Mouse (Mus musculus) kidney, embryonic 14.5 days (tissue): ENCODE data around the gene E030018B13Rik. TPM values are rescaled to one million over a fixed set of nuclear protein-coding genes. Genes with fewer than 3 reads are reported as not detected.
A peak's percentile ranks its signal among the peaks of the same experiment; 100 is the strongest.

ENCODE experiments used
- ATAC-seq: fragments of 200-750 bp; cut with Nextera tagmentation; 2 replicates; pipeline ENCODE4 v1.8.0; 2017; ENCODE audit warnings: moderate number of reproducible peaks, mild to moderate bottlenecking, moderate TSS enrichment, moderate library complexity; ENCODE audit not compliant: low FRiP score, low TSS enrichment
- H3K27ac ChIP-seq: fragments of 300-500 bp; sonication (generic); 2 replicates; pipeline ENCODE4 v1.5.1; 2014; ENCODE audit warnings: low read depth, mild to moderate bottlenecking, low read length, moderate library complexity, mixed read lengths
- H3K27me3 ChIP-seq: fragments of 300-500 bp; sonication (generic); 2 replicates; pipeline ENCODE4 v1.6.1; 2014; ENCODE audit warnings: mild to moderate bottlenecking, low read length; ENCODE audit not compliant: control insufficient read depth, insufficient read depth
- H3K36me3 ChIP-seq: fragments of 300-500 bp; sonication (generic); 2 replicates; pipeline ENCODE4 v1.6.1; 2014; ENCODE audit warnings: low read length, mixed read lengths; ENCODE audit not compliant: control insufficient read depth, insufficient read depth
- H3K4me1 ChIP-seq: fragments of 300-500 bp; sonication (generic); 2 replicates; pipeline ENCODE4 v1.6.1; 2014; ENCODE audit warnings: low read length, mixed read lengths; ENCODE audit not compliant: control insufficient read depth, insufficient read depth
- H3K4me2 ChIP-seq: fragments of 300-500 bp; sonication (generic); replicated peaks from 2 replicates; pipeline ENCODE4 v1.6.1; 2014; ENCODE audit warnings: low read depth, mild to moderate bottlenecking, low read length
- H3K4me3 ChIP-seq: fragments of 300-500 bp; sonication (generic); 2 replicates; pipeline ENCODE4 v1.5.1; 2014; ENCODE audit warnings: mild to moderate bottlenecking, low read length
- H3K9ac ChIP-seq: fragments of 300-500 bp; sonication (generic); 2 replicates; pipeline ENCODE4 v1.6.1; 2014; ENCODE audit warnings: low read depth, mild to moderate bottlenecking, low read length, moderate library complexity
- H3K9me3 ChIP-seq: fragments of 300-500 bp; sonication (generic); 2 replicates; pipeline ENCODE4 v1.6.1; 2016; ENCODE audit warnings: low read length; ENCODE audit not compliant: control insufficient read depth
- WGBS: fragments of 180-500 bp; shearing (Covaris S2); extraction: QIAGEN DNeasy Blood & Tissue Kit; methylation state at CpG from one replicate; pipeline ENCODE4 v1.1.7; 2014; 5-methylcytosine and 5-hydroxymethylcytosine counted together
- polyA plus RNA-seq: library from polyadenylated mRNA; unstranded; fragments of >200 nt; fragmentation: Nextera tagmentation; extraction: Ambion mirVana; gene quantifications from 2 replicates; pipeline ENCODE4 v1.2.1, GENCODE M21; 2014

Gene E030018B13Rik
- polyA plus RNA-seq, 1 experiment from 2014 or later = 0.35 TPM

DNA sequence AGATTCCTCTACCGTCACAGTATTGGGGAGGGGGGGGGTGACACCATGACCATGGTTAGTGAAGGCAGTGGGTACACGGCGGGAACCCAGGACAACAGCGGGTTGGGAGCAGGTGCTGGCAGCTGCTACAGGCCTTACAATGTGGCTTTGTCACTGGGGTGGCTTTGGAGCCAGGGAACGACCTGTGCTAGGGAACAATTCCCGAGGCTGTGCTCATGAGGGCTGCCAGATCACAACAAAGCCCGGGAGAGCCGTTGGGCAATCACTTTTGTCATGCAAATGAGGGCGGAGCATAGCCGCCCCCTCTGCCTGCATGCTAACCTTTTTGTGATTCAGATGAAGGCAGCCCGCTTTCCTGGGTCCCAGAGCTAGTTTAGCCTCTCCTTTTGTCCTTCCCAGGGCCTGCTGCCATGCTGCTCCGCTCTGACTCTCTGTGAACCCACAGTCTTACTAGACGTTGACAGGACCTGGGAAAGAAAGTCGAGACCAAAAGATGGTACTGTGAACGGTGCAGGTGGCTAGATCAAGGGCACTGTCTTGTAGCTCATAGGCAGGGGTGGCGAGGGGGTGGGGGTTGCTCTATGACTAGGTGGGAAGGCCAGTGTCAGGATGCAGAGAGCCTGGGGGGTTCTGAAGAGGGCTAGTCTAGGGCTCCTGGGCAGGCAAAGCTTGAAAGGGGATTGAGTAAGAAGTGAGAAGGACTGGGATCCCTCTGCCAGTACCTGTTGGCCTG is 40.5 kb downstream of the E030018B13Rik start:
- 0 out of 2 replicates have a peak, but pooled peaks have one; percentile 9 for ATAC-seq
- 20% methylated on average over 16 of the region's 16 CpGs for WGBS

DNA sequence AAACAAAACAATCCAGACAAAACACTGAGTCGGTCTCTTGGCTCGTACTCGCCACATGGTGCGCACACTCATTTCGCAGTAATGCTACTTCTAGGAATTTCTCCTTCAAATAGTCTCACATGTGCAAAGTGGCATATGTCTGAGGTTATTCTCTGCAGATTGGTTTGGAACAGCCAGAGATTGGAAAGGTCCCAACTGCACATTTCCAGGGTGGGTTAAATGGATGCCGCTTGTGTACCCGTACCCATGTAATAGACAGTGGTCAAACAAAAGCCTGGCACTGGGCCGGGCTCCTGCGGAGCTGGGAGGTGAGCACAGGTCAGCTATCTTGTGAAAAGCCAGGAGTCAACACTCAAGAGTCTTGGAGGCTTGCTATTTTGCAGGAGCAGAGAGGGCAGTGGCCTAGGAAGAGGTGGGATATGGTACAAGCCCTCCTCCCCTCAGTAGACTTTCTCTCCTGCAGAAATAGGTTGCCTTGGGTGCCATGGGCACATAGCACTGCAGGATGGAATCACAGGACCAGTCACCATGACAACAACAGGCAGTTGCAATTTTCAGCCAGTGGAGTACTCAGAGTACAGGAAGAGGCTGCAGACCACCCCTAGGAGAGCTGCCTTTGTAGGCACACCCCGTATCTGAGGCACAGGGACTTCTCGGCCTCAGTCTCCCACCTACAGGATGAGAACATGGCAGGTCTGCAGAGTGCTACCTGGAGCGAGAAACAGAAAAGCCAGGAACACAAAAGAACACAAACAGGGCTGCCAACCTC is 41.4 kb downstream of the E030018B13Rik start:
- H3K27me3 ChIP-seq = no peaks in the 10 kb centered on the region
- no peak overlapping the region for H3K9ac ChIP-seq
- no peak overlapping the region for H3K4me2 ChIP-seq
- H3K9me3 ChIP-seq = no peaks in the 10 kb centered on the region
- H3K36me3 ChIP-seq = no peaks in the 10 kb centered on the region
- no peak for ATAC-seq
- no peaks in the 10 kb centered on the region for H3K4me1 ChIP-seq
- H3K4me3 ChIP-seq = no peak overlapping the region
- H3K27ac ChIP-seq = no peak overlapping the region
- 88% methylated on average over 12 of the region's 12 CpGs for WGBS

More for the DNA sequence above, 40.5 kb downstream of the E030018B13Rik start:
- no peak overlapping the region for H3K27ac ChIP-seq
- H3K9me3 ChIP-seq = no peaks in the 10 kb centered on the region
- no peak overlapping the region for H3K4me2 ChIP-seq
- no peaks in the 10 kb centered on the region for H3K4me1 ChIP-seq
- H3K27me3 ChIP-seq = no peaks in the 10 kb centered on the region
- no peaks in the 10 kb centered on the region for H3K36me3 ChIP-seq
- H3K4me3 ChIP-seq = no peak overlapping the region
- H3K9ac ChIP-seq = no peak overlapping the region

DNA sequence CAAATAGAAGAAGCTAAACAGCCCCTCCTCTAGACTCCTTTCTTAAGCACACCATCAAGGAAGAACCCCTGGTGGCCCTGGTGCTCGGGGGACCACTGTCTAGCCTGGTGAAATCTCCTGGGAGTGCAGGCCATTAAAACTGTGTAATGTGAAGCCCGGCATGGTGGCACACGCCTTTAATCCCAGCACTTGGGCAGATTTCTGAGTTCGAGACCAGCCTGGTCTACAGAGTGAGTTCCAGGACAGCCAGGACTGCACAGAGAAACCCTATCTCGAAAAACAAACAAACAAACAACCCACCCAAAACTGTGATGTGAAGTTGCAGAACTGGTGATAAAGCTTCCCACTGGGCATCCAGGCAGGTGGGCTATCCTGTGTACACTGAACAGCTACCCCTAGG is 47.0 kb downstream of the E030018B13Rik start:
- WGBS = 72% methylated on average over 5 of the region's 5 CpGs
- H3K4me2 ChIP-seq = no peak overlapping the region

DNA sequence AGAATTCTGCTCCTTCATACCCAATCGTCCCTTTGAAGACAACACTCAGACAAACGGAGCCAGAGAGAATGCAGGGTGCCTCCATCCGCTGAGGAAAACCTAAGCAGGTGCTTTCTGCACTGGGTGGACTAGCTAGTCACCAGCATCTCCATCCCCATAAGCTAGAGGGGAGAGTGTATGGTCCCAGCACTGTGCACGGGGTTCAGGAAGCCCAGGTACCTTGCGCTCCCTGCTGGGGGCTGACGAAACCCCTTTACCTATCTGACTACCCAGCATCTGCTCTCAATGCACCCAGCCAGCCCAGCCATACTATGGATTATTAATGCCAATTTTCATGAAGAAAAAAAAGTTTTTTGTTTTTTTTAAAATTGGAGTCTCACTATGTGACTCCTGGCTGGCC is 47.5 kb downstream of the E030018B13Rik start:
- Histone ChIP-seq H3K4me1 (no peaks in the 10 kb centered on the region), H3K27ac (no peak overlapping the region), H3K27me3 (no peaks in the 10 kb centered on the region), H3K4me3 (no peak overlapping the region), H3K9me3 (no peaks in the 10 kb centered on the region), H3K9ac (no peak overlapping the region), H3K4me2 (no peak overlapping the region), H3K36me3 (no peaks in the 10 kb centered on the region)
- 79% methylated on average over 6 of the region's 6 CpGs for WGBS
- no peak for ATAC-seq

More for the DNA sequence above, 47.0 kb downstream of the E030018B13Rik start:
- Histone ChIP-seq H3K9me3 (no peaks in the 10 kb centered on the region), H3K27ac (no peak overlapping the region), H3K4me3 (no peak overlapping the region), H3K9ac (no peak overlapping the region), H3K36me3 (no peaks in the 10 kb centered on the region), H3K4me1 (no peaks in the 10 kb centered on the region), H3K27me3 (no peaks in the 10 kb centered on the region)
- no peak for ATAC-seq

DNA sequence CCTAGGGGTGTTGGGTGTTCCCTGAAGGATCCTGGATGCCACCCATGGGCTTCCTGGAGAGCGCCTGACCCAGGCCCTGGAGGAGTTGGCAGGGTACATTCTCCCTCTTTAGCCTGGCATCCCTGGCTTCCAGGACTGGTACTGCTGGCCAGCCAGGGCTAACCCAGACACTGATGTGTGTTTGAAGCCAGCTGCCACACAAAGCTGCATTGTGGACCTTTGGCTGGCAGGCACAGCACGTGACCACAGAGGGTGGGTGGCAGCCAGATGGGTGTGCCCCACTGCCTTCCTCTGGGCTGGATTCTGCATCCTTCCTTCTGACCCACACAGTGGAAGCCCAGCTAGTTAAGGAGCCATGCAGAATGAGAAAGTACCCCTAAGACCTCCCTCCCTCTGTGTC is 48.5 kb downstream of the E030018B13Rik start:
- Histone ChIP-seq H3K27ac (no peak overlapping the region), H3K4me3 (no peak overlapping the region), H3K4me2 (no peak overlapping the region), H3K27me3 (no peaks in the 10 kb centered on the region), H3K36me3 (no peaks in the 10 kb centered on the region), H3K9ac (no peak overlapping the region), H3K4me1 (no peaks in the 10 kb centered on the region), H3K9me3 (no peaks in the 10 kb centered on the region)
- ATAC-seq = no peak
- 80% methylated on average over 2 of the region's 2 CpGs for WGBS

DNA sequence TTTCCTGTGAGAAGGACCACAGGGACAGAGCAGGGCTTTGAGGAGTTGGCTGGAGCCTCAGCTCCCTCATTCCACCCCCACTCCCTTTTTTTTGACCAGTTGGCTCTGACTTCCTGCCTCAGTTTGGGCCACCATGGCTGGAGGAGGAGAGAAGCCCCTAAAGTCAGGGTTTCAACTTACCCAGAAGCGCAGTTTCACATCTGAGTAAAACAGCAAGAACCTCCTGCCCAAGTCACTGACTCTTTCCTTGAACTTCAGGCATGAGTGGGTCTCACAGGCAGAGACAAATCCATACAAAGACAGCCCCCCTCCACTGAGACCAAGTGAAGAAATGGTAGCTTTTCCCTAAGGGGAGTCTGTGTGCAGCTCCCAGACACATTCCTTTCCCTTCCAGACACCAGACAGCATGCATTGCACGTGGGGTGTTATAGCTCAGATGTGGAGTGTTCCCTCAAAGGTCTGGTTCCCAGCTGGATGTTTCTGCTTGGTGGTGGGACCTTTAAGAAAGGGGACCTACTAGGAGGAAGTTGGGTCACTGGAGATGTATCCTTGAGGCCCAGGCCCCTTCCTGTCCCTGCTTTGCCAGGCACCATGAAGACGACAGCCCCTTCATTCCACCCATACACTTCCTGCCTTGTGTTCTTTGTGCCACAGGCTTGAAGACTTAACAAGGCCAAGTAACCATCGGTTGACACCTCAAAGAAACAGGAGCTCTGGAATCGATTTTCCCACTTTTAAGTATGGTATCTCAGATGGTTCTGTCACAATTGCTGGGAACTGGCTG is 49.2 kb downstream of the E030018B13Rik start:
- no peaks in the 10 kb centered on the region for H3K4me1 ChIP-seq
- H3K36me3 ChIP-seq = no peaks in the 10 kb centered on the region
- no peak overlapping the region for H3K4me3 ChIP-seq
- no peak overlapping the region for H3K9ac ChIP-seq
- H3K27me3 ChIP-seq = no peaks in the 10 kb centered on the region
- ATAC-seq = no peak
- H3K27ac ChIP-seq = no peak overlapping the region
- H3K9me3 ChIP-seq = no peaks in the 10 kb centered on the region
- H3K4me2 ChIP-seq = no peak overlapping the region
- 61% methylated on average over 5 of the region's 5 CpGs for WGBS

DNA sequence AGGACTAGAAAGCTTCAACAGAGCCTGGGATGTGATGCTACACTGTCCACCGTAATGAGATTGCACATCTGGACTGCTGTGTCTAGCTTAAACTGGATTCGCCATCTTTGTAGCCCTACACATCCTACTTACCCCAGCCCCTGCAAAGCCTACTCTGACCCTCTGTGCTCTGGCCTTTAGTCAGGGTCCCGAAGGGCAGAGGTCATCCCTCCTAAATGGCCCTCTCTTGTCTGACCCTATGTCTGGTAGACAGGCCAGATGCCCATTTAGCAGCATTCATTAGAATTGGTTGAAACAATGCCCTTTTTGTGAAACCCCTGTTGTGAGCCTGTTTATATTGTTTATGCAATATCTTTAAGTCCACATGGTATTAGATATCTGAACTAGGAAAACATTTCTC is 53.3 kb downstream of the E030018B13Rik start:
- no peak overlapping the region for H3K9ac ChIP-seq
- no peak overlapping the region for H3K4me2 ChIP-seq
- no peak overlapping the region for H3K4me3 ChIP-seq
- H3K4me1 ChIP-seq = no peaks in the 10 kb centered on the region
- H3K27ac ChIP-seq = no peak overlapping the region
- H3K9me3 ChIP-seq = no peaks in the 10 kb centered on the region
- H3K36me3 ChIP-seq = no peaks in the 10 kb centered on the region
- H3K27me3 ChIP-seq = no peaks in the 10 kb centered on the region
- WGBS = 81% methylated on average over 3 of the region's 3 CpGs
- ATAC-seq = peak; percentile 32; the same call in 1 of the 2 replicates
